Mouse (Mus musculus): ENCODE results near the gene Cdca8.

Gene Cdca8

GRCm38 (mm10) chr4:124872719-124873118 is 66.4 kb downstream of the Cdca8 start:
- DNase-seq: no peak
